Mouse (Mus musculus): ENCODE data around the gene Slc2a3.

Slc2a3 gene

DNA sequence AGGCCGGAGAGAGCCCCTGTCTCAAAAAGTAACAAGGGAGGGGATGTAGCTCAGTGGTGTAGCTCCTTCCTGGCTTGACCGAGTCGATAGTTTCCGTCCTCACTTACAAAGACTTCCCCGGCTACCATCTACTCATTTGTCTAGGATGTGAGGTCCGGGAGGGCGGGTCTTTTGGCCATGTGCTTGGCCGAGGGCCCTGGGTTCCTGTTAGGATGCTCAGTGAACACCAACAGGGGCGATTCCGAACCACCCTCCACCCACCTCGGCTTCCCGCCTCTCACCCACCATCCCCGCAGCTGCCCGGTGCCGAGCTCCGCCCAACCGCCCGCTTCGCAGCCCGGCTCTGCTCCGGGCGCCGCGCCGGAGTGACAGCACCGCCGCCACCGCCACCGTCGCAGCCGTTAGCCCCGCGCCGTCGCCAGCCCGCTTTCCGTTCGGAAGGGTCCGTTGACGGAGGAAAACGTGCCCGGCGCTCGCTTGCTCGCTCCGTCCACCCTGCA lies at the start of gene Slc2a3:
Gene Slc2a3, minus strand, starts transcription at position 340 of the 500 bp plus-strand sequence.
- DNase-seq (ENCODE audit: low spot score in 2 of 2): peak; percentile 67 to 72

DNA sequence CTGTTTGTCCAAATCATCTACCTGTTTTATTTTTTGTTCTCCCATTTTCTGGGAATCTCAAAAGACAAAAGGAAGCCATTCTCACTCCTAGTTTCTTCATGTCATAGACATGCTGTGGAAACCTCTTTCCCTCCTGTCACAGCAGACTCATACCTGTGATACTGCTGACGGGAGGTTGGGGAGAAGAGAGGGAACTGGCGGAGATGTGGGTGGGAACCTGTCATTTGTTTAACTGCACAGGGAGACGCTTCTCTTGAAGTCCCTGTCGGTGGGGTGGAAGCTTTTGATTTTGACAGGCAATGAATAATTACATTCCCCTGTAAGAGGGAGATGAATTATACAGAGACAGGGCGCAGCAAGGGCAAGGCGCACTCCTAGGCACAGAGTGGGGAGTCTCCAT lies 42.3 kb upstream of the Slc2a3 start:
- no peak for DNase-seq (ENCODE audit: low spot score in 2 of 2)

DNA sequence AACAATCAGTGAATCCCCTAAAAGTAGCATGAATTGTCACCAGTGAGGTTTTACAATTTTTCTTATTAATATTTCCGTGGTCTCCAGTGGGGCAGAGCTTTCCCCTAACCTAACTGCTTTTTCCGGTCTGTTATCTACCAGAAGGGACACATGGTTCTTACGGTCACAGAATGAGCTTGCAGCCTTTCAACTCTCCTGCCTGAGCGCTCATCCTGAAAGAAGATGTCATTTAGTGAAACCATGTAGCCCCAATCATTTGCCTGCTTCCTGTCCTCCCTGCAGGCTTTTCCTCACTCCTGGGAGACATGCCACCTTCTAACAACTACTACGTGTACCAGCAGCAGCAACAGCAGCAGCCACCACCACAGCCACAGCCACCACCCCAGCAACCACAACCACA lies 36.1 kb upstream of the Slc2a3 start:
- DNase-seq (ENCODE audit: low spot score in 2 of 2): no peak

DNA sequence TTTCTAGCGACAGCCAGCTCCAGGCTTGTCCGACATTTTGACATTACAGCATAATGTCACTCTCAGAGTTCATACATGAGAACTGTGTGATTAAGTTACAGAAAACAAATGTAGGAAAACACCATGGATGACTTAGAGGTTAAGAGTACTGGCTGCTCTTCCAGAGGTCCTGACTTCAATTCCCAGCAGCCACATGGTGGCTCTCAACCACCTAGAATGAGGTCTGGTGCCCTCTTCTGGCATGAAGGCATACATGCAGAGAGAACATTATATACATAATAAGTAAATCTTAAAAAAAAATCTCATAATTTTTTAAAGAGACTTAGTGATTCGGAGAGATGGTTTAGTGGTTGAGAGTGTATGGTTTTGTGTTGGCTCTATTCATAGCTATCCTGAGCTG lies 35.5 kb upstream of the Slc2a3 start:
- DNase-seq (ENCODE audit: low spot score in 2 of 2): no peak

DNA sequence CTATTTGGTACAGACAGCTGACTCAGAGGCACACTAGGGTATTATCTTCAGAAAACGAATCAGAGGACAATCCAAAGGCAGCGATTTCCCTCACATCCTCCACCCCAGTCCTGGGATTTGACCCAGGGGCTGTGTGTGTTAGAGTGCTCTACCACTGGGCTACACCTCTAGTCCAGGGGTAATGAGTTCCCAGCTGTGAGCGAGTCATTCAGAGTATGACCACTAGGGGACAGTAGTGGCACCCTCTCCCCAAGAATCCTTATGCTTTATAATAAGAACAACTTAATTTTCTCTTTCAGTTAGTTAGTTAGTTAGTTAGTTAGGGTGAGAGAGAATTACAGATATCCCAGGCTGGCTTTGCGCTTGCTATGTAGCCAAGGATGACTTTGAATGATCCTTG lies 32.9 kb upstream of the Slc2a3 start:
- DNase-seq (ENCODE audit: low spot score in 2 of 2): no peak

DNA sequence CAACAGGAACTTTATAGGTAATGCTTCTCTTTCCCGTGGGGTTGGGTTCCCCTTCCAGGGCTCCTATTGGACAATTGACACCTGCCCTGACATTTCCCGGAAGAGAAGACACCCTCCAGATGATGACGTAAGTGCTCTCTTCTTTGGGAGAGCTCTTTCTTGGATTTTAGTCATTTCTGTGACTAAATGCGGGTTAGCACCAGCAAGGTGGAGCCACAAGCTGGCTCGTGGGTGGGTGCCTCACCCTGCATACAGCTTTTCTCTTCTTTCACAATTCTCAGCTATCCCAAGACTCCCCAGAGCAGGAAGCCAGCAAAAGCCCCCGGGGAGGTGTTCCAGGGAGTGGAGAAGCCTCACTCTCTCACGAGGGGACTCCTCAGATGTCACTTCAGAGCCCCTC lies 31.4 kb upstream of the Slc2a3 start:
- no peak for DNase-seq (ENCODE audit: low spot score in 2 of 2)

DNA sequence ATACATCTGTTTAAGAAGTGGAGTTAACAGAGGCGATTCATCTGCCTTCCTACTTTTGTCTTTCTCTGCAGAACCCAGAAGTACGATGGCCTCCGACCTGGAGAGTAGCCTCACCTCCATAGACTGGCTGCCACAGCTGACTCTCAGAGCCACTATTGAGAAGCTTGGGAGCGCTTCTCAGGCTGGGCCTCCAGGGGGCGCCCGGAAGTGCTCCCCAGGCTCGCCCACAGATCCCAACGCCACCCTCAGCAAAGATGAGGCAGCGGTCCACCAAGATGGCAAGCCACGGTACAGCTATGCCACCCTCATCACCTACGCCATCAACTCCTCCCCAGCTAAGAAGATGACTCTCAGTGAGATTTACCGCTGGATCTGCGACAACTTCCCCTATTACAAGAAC lies 26.6 kb upstream of the Slc2a3 start:
- no peak for DNase-seq (ENCODE audit: low spot score in 2 of 2)

DNA sequence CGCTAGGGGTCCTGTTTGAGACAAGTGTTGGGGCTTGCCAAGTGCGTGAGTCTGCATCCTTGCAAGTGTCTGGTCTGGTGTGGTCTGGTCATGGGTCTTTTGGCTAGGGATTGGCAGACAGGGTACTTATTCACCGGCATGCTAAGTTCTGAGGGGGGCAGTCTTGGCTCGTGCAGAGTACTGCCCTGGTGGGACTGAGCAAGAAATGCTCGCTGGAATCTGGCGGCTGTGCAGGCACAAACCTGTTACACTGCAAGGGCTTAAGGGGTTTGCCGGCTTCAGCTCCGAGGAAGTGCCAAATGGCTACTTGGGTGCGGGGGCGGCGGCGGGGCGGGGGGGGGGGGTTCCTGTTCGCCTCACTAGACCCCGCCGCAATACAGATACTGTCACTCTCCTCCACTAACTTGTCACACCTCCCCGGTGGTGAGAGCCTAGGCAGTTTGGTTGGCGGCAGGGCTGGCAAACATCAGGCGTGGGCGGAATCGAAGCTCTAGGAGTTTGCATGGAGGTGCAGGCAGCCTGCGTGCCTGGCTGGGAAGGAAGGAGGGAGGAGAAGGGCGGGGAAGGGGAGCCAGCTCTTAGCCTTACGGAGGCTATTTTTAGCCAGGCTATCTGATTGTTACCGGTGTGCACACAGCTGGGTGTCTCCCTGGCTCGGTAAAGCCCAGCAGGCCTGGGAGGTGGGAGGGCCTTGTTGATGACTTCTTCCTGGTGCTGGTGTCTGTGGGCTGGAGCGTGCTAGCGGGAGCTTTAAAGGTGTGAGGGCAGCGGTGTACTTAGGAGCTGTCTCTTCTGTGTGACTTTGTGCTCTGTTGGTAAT lies 24.7 kb upstream of the Slc2a3 start:
- peak; percentile 89 to 90 for DNase-seq (ENCODE audit: low spot score in 2 of 2)

DNA sequence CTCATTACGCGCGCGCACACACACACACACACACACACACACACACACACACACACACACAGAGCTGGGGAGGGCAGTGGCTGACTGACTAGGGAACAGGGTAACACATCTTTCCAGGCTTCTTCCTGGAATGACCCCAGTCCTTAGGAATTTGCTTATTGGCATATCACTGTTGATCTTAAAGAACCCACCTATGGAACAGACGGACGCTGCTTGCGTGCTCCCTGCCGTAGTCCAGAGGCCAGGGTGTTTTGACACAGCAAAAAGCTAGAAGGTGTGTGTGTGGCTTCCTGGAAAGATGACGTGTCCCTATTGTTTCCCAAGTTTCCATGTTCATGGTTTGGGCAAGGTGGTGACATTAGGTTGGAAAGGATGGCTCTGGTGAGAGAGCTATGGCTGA lies 23.7 kb upstream of the Slc2a3 start:
- DNase-seq (ENCODE audit: low spot score in 2 of 2): no peak

DNA sequence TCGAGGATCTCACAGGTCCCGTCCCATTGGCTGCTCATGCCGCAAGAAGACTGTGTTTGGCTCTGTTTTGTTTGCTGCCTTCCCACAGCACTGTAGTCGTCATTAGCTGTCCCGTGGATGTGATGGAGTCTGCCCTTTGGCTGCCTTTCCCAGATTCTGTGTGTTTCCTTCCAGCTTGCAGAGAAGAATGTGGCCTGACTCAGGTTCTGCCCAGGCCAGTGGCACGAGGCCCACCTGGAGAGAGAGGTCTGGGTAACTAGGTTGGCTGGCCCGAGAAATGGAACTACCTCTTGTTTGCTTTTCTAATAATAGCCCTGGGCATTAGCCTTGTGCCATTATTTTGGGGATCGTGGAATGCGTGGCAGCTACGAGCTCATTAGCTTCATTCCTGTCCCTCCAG lies 22.6 kb upstream of the Slc2a3 start:
- DNase-seq (ENCODE audit: low spot score in 2 of 2): no peak

DNA sequence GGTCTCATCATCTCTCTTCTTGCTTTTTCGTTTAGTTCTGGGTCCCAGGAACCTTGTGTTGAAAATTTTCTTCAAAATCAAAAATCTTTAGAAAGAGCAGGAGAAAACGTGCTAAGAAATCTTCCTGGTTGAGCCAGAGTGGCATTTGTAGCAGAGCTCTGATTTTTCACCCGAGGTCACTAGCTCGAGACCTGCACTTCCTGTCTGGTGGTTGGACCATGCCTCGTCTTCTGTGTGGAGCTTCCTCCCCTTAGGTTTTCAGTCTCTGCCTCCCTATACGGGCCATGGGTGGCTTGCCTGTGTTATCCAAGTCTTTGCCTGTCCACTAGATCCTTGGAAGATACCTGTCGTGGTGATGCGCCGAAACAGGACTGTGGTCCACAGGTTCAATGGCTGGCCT lies 20.4 kb upstream of the Slc2a3 start:
- DNase-seq (ENCODE audit: low spot score in 2 of 2): no peak

DNA sequence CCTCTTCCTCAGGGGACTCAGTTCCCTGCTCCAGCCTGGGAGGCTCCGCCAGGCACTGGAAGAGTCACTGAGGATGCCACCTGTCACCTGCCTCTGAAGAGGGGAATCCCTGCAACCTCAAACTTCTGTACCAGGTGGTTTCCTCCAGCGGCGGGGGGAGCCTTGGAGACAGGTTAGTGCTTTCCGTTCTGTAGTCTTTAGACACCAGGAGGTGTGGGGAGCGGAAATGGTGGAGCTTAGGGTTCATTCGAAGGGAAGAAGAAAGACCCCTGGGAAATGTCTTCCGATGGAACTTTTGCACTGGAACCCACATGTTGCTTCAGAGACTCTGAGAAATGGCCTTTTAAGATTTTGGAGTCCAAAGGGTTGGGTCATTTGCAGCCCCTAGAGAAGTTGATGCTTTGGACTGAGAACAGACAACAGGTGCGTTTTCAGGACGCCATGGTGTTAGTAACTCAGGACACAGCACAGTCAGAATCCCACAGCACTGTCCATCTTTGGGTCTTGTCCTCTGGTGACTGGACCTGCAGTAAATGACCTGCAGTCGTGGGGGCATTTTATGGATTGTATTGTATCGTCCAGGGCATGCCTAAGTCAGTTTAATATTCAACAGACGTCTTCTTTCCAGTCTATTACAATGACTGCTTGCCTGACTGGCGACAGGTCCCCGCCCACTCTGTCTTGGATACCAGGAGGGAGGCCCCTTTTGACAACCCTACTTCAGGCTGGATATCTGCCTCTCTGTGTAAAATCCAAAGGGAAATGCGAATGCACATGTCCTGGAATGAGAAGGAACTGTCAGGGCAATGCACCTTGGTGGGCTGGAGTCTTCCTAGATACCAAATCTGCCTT lies 19.6 kb upstream of the Slc2a3 start:
- no peak for DNase-seq (ENCODE audit: low spot score in 2 of 2)

DNA sequence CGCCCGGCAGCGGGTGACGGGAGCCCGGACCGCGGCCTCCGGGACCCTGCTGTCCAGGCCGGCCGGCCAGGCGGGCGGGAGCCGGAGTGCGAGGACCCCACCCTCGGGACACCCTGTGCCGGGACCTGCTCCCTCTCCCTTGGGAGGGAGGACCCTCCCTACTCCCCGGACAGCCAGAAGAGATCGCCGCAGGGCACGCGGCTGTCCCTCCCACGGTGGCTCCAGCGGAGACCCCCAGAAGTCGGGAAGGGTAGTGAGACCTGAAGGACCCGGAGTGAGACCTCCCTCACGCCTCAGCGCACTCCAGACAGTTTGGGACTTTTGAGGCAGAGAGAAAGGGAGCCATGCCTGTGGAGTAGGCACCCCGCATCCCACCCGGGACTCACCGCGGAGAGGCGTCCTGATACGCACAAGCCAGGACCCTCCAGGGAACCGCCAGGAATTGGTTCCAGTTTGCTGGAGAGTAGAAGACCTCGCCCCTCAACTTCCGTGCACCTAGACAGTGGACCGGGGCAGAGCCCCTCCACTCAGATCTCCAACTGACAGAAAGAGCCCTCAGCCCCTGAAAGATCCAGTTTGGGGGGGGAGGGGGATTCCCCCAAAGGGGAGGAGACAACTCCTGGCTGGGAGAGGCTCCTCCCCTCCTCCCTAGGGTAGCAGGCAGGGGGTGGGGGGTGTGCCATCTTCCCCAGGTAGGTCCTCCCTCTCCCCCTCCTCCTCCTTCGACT lies 18.8 kb upstream of the Slc2a3 start:
- no peak for DNase-seq (ENCODE audit: low spot score in 2 of 2)

DNA sequence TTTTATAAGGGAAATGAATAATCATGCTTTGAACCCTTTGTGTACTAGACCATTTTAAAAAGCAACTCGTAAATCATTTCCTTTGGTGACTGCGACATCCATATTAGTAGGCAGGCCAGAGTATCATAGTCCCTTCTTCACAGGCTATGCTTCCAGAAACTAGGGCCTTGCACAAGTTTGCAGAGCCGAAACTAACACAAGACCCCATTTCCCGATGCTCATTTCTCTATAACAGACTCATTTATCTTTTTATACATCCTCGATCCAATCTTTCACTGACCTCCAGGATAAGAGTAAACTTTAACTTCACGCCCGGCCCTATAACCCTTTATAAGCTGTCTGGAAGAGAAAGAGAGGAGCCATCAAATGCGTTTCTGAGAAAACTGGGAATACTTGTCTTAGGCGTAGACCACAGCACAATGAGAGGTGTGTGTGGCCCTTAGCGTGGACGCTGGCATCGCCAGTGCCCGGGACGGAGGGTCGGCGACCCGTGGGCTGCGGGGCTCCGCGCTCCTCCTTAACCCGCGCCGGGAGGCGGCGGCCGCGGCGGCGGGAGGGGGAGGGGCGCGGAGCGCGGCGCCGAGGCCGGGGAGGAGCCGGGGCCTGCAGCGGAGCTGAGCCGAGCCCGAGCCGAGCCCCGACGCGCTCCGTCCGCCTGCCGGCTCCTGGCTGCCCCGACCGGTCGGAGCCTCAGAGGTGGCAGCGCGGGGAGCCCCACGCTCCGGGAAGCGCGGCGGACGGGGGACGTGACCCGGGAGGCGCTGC lies 18.0 kb upstream of the Slc2a3 start, which contains the start of gene Foxj2:
Gene Foxj2, plus strand, starts transcription at position 609 of the 765 bp plus-strand sequence.
- peak; percentile 57 to 62 for DNase-seq (ENCODE audit: low spot score in 2 of 2)

DNA sequence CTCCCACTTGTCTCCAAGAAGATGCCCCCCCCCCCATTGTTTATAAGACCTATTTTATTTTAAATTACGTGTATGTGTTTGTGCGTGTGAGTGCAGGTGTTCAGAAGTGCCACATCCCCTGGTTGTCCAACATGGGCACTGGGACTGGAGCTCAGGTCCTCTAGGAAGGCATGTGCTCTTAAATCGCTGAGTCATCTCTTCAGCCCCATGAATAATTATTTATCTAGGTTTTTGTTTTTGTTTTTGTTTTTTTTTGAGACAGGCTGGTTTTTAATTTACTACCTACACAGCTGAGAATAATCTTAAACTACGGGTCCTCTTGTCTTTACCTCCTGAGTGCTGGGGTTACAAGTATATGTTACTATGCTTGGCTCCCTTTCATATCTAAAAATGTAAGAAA lies 12.2 kb upstream of the Slc2a3 start:
- DNase-seq (ENCODE audit: low spot score in 2 of 2): no peak

DNA sequence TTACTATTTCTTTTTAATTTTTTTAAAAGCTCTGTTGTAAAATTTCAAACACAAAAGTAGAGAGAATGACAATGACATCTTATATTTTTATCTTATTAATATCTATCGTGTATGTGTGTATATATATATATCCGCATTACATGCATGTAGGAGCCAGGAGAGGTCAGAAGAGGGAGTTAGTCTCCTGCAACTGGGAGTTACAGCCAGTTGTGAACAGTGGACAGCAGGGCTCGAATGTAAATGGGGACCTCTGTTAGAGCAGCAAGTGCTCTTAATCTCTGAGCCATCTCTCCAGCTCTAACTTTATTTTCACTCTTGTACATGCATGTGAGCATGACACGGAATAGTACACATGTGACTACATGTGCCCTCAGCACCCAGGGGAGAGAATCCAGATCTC lies 11.3 kb upstream of the Slc2a3 start:
- no peak for DNase-seq (ENCODE audit: low spot score in 2 of 2)

DNA sequence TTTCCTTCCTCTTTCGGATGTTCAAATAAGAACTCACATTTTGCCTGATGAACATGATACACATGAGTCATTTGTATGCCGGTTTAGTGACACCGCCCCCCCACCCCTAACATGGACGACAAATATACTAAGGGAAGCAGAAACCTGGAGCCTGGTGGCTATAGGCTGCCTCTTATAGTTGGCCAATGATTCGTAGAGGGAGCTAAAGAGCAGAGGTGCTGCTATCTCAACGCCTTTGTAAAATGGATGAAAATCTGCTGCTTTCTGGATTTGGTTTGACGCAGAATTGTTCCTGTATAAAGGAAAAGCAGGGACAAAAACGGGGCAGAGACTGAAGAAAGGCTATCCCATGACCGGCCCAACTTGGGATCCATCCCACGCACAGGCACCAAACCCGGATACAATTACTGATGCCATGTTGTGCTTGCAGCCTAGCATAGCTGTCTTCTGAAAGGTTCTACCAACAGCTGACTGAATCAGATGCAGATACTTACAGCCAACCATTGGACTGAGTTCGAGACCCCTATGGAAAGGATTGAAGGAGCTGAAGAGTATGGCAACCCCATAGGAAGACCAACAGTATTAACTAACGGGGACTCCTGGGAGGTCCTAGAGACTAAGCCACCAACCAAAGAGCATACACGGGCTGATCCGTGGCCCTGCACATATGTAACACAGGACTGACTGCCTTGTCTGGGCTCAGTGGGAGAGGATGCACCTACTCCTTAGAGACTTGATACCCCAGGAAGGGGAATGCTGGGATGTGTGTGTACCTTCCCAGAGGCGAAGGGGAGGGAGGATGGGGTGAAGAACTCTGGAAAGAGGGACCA lies 10.5 kb upstream of the Slc2a3 start:
- peak in 1 of 2 experiments; percentile 34 for DNase-seq (ENCODE audit: low spot score in 2 of 2)

DNA sequence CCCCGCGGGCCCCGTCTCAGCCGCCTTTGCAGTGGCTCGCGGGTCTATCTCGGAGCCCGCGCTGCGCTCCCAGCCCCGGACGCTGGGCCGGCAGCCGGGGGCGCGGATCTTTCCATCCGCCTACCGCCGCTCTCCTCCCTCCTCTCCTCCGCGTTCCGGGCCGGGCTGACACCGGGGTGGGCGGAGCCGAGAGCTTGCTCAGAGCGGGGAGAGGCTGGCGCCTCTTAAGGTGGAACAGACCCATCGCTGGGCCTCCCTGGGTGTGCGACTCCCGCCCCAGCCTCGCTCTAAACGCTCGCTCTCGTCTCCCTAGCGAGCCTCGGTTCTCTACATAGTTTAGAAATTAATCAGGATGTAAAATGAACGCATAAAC lies 9.8 kb upstream of the Slc2a3 start:
- peak; percentile 90 to 92 for DNase-seq (ENCODE audit: low spot score in 2 of 2)

DNA sequence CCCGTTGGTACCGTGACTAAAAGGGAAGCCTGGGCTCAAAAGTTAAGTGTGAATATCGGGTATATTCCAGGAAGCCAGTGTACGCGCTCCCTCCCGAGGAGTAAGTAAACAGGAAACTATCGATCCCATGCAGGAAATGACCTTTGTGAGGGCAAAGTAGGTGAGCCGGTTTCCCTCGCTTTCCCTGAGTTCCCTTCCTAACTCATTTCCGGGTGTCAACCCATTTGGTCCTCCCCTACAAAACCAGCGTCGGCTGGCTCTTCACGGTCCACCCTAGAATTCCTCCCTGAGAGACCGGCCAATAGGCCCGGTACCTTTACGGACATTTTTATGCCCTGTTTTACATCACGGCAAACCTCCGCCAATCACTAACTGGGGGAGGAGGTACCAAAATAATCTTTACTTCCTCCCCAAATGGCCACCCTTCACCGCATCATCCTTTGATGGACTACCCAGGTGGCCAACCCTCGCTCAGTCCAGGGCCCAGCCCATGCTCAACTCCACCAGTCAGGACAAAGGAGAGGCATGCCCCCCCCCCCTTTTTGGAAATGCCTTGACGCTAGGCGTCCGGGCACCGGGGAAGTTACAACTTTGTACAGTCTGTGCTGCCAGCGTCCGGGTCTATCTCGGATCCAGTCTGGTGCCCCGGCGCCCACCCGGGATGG lies 9.3 kb upstream of the Slc2a3 start:
- peak; percentile 95 to 96 for DNase-seq (ENCODE audit: low spot score in 2 of 2)
